Mouse (Mus musculus): ENCODE measurements around the gene Riox1. TPM values are rescaled to one million over a fixed set of nuclear protein-coding genes. Genes with fewer than 3 reads are reported as not detected.

Riox1 gene
- 2.4 and 2.9 TPM in 2 replicates for polyA plus RNA-seq (2012; rRNA removed)

DNA sequence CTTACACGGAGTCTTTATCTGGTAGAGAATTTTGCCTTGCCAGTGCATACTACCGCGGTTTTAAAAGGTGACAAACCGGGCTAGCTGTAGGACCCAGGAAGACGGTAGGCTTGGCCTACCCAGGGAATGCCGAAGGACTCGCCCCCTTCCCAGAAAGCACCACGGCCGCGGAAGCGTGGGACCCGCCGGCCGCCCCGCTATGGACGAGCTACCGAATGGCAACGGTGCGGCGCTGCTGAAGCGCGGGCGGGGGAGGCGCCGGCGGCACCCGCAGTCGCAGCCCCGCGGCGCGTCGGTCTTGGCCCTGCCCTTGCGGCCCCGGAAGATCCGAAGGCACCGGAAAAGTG, at the start of gene Riox1:
Gene Riox1, plus strand, starts transcription at position 116 of the 347 bp plus-strand sequence.
- H3K27me3 ChIP-seq (ENCODE audit: control insufficient read depth, insufficient read depth, low read length) = no peaks in the 10 kb centered on the region
- H3K4me3 ChIP-seq (ENCODE audit: control insufficient read depth, low read depth, low read length) = peak within 1 kb of the TSS; percentile 88
- H3K4me1 ChIP-seq (ENCODE audit: control insufficient read depth, insufficient read depth, low read length) = peaks cover 17% of the 10 kb centered on the region
- no peaks in the 10 kb centered on the region for H3K36me3 ChIP-seq (ENCODE audit: control insufficient read depth, insufficient read depth, low read length)
- peak within 1 kb of the TSS; percentile 82 for H3K27ac ChIP-seq (ENCODE audit: control insufficient read depth, insufficient read depth, low read depth, low read length)
- TF ChIP-seq POLR2A (IDR thresholded peaks at IDR 0.05; ENCODE audit: control insufficient read depth, low read depth, low read length) (peak; percentile 63), CTCF (IDR thresholded peaks at IDR 0.05; ENCODE audit: control insufficient read depth, insufficient read depth, insufficient replicate concordance, low read depth, low read length) (no peak)

- Histone ChIP-seq H3K27me3 (ENCODE audit: control insufficient read depth, insufficient read depth, low read length) (no peaks in the 10 kb centered on the region), H3K36me3 (ENCODE audit: control insufficient read depth, insufficient read depth, low read length) (no peaks in the 10 kb centered on the region), H3K4me3 (ENCODE audit: control insufficient read depth, low read depth, low read length) (no peak overlapping the region), H3K27ac (ENCODE audit: control insufficient read depth, insufficient read depth, low read depth, low read length) (no peak overlapping the region), H3K4me1 (ENCODE audit: control insufficient read depth, insufficient read depth, low read length) (no peaks in the 10 kb centered on the region)
- TF ChIP-seq POLR2A (IDR thresholded peaks at IDR 0.05; ENCODE audit: control insufficient read depth, low read depth, low read length) (no peak), CTCF (IDR thresholded peaks at IDR 0.05; ENCODE audit: control insufficient read depth, insufficient read depth, insufficient replicate concordance, low read depth, low read length) (no peak)
Measured at GRCm38 (mm10) chr12:83910451-83910850, 40.0 kb upstream of the Riox1 start.

DNA sequence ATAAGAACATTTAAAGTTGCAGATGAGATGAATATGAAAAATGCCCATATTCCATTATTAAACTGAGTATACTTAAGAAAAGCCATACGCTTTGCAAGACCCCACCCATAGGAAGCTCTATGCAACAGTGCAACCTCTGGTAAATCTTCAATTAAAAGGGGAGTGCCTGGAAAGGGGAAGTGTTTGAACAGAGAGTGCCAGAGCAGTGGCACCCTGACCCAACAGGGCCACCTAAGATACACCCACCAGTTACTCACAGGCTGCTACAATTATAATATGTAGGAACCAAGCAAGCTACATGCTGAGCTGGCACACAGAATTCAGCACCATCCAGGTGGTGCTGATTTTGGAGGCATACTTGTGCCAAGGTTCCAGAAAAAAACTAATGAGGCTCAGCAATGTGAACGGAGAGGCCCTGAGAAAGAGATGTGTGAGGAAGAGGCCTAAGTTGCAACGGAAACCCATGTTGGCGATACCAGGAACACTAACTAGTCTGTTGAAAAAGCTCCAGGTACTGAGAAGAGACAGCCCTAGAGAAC, 36.1 kb upstream of the Riox1 start:
- H3K27me3 ChIP-seq (ENCODE audit: control insufficient read depth, insufficient read depth, low read length) = no peaks in the 10 kb centered on the region

DNA sequence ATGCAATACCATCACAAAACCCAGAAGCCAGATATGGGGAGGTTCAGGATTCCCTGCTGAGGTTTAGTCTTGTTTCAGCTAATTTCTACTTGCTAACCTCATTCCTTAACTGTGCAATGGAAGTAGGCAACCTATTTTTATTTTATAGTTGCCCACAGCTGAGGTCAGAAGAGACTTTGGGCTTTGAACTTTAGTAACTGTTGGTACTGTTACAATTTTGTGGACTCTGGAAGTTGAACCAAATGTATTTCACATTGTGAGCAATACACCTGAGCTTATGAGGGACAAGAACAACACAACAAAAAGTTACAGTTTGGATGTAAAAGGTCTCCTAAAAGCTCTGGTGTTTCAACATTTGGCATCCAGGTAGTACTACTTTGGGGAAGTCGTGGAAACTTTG, 35.6 kb upstream of the Riox1 start:
- Histone ChIP-seq H3K36me3 (ENCODE audit: control insufficient read depth, insufficient read depth, low read length) (no peaks in the 10 kb centered on the region), H3K27ac (ENCODE audit: control insufficient read depth, insufficient read depth, low read depth, low read length) (no peak overlapping the region), H3K27me3 (ENCODE audit: control insufficient read depth, insufficient read depth, low read length) (no peaks in the 10 kb centered on the region), H3K4me1 (ENCODE audit: control insufficient read depth, insufficient read depth, low read length) (no peaks in the 10 kb centered on the region), H3K4me3 (ENCODE audit: control insufficient read depth, low read depth, low read length) (no peak overlapping the region)
- TF ChIP-seq POLR2A (IDR thresholded peaks at IDR 0.05; ENCODE audit: control insufficient read depth, low read depth, low read length) (no peak), CTCF (IDR thresholded peaks at IDR 0.05; ENCODE audit: control insufficient read depth, insufficient read depth, insufficient replicate concordance, low read depth, low read length) (no peak)

More for the DNA sequence above, 36.1 kb upstream of the Riox1 start:
- H3K4me3 ChIP-seq (ENCODE audit: control insufficient read depth, low read depth, low read length) = no peak overlapping the region
- TF ChIP-seq POLR2A (IDR thresholded peaks at IDR 0.05; ENCODE audit: control insufficient read depth, low read depth, low read length) (no peak), CTCF (IDR thresholded peaks at IDR 0.05; ENCODE audit: control insufficient read depth, insufficient read depth, insufficient replicate concordance, low read depth, low read length) (no peak)
- no peaks in the 10 kb centered on the region for H3K36me3 ChIP-seq (ENCODE audit: control insufficient read depth, insufficient read depth, low read length)
- no peaks in the 10 kb centered on the region for H3K4me1 ChIP-seq (ENCODE audit: control insufficient read depth, insufficient read depth, low read length)
- H3K27ac ChIP-seq (ENCODE audit: control insufficient read depth, insufficient read depth, low read depth, low read length) = no peak overlapping the region

- Histone ChIP-seq H3K4me3 (ENCODE audit: control insufficient read depth, low read depth, low read length) (no peak overlapping the region), H3K4me1 (ENCODE audit: control insufficient read depth, insufficient read depth, low read length) (peaks cover 7% of the 10 kb centered on the region), H3K36me3 (ENCODE audit: control insufficient read depth, insufficient read depth, low read length) (no peaks in the 10 kb centered on the region), H3K27me3 (ENCODE audit: control insufficient read depth, insufficient read depth, low read length) (no peaks in the 10 kb centered on the region), H3K27ac (ENCODE audit: control insufficient read depth, insufficient read depth, low read depth, low read length) (no peak overlapping the region)
- TF ChIP-seq POLR2A (IDR thresholded peaks at IDR 0.05; ENCODE audit: control insufficient read depth, low read depth, low read length) = no peak
- TF ChIP-seq CTCF (IDR thresholded peaks at IDR 0.05; ENCODE audit: control insufficient read depth, insufficient read depth, insufficient replicate concordance, low read depth, low read length) = no peak
Measured at GRCm38 (mm10) chr12:83916884-83917283, 33.5 kb upstream of the Riox1 start.

- Histone ChIP-seq H3K4me3 (ENCODE audit: control insufficient read depth, low read depth, low read length) (peak overlapping the region; percentile 98), H3K27ac (ENCODE audit: control insufficient read depth, insufficient read depth, low read depth, low read length) (peak overlapping the region; percentile 89), H3K27me3 (ENCODE audit: control insufficient read depth, insufficient read depth, low read length) (no peaks in the 10 kb centered on the region), H3K4me1 (ENCODE audit: control insufficient read depth, insufficient read depth, low read length) (peaks cover 7% of the 10 kb centered on the region), H3K36me3 (ENCODE audit: control insufficient read depth, insufficient read depth, low read length) (no peaks in the 10 kb centered on the region)
- TF ChIP-seq POLR2A (IDR thresholded peaks at IDR 0.05; ENCODE audit: control insufficient read depth, low read depth, low read length) = no peak
- no peak for TF ChIP-seq CTCF (IDR thresholded peaks at IDR 0.05; ENCODE audit: control insufficient read depth, insufficient read depth, insufficient replicate concordance, low read depth, low read length)
Measured at GRCm38 (mm10) chr12:83920721-83921441, 29.5 kb upstream of the Riox1 start.

- H3K27me3 ChIP-seq (ENCODE audit: control insufficient read depth, insufficient read depth, low read length) = no peaks in the 10 kb centered on the region
- TF ChIP-seq POLR2A (IDR thresholded peaks at IDR 0.05; ENCODE audit: control insufficient read depth, low read depth, low read length) = peak; percentile 87
- no peak for TF ChIP-seq CTCF (IDR thresholded peaks at IDR 0.05; ENCODE audit: control insufficient read depth, insufficient read depth, insufficient replicate concordance, low read depth, low read length)
- H3K27ac ChIP-seq (ENCODE audit: control insufficient read depth, insufficient read depth, low read depth, low read length) = peak within 1 kb of the TSS; percentile 90
- no peaks in the 10 kb centered on the region for H3K36me3 ChIP-seq (ENCODE audit: control insufficient read depth, insufficient read depth, low read length)
- H3K4me1 ChIP-seq (ENCODE audit: control insufficient read depth, insufficient read depth, low read length) = peaks cover 7% of the 10 kb centered on the region
- peak within 1 kb of the TSS; percentile 98 for H3K4me3 ChIP-seq (ENCODE audit: control insufficient read depth, low read depth, low read length)
Measured at GRCm38 (mm10) chr12:83921535-83922381, 28.6 kb upstream of the Riox1 start, which contains the start of gene Numb. TSS of gene Numb (minus strand) at chr12:83921934.

All from testis, adult 2 months (tissue).